Mouse (Mus musculus): ENCODE measurements around the gene Phf24.

- TF ChIP-seq EP300 (optimal IDR thresholded peaks at IDR 0.05) = no peak
- TF ChIP-seq CTCF (IDR thresholded peaks at IDR 0.05; ENCODE audit: low read depth) = no peak
Observed at GRCm38 (mm10) chr4:42928952-42929351, 12.5 kb downstream of the Phf24 start.

Data from stomach, postnatal 0 days (tissue).